Mouse (Mus musculus) MEL (cell line): Measurements from ENCODE around the gene B3gnt6.

ENCODE experiments used
- CTCF ChIP-seq, 3 experiments: IDR thresholded peaks in 2 of 3; conservative IDR thresholded peaks in 1 of 3; 2 replicates each; pipeline ENCODE4 v1.5.1; 2011 to 2012; ENCODE audit warnings: low read length in 3 of 3, low read depth in 2 of 3, mild to moderate bottlenecking in 2 of 3, improper control_type of control experiment in 1 of 3, inconsistent platforms in 1 of 3, mixed read lengths in 1 of 3, moderate library complexity in 1 of 3; ENCODE audit not compliant: control insufficient read depth in 1 of 3, insufficient read depth in 1 of 3, poor library complexity in 1 of 3, severe bottlenecking in 1 of 3
- MAX ChIP-seq: IDR thresholded peaks from 2 replicates; pipeline ENCODE4 v1.6.1; 2011; ENCODE audit warnings: low read length, improper control_type of control experiment

GRCm38 (mm10) chr7:98142648-98143047 lies 56.6 kb downstream of the B3gnt6 start:
- no peak for TF ChIP-seq CTCF (IDR thresholded peaks at IDR 0.05 in 2 of 3, conservative IDR thresholded peaks at IDR 0.05 in 1 of 3; ENCODE audit: control insufficient read depth in 1 of 3, insufficient read depth in 1 of 3, low read depth in 2 of 3, low read length in 3 of 3, poor library complexity in 1 of 3, severe bottlenecking in 1 of 3)
- TF ChIP-seq MAX: no peak
